Mouse (Mus musculus) frontal cortex, postnatal 14 days (tissue): ENCODE measurements around the gene Asb6.

Source experiments
- DNase-seq, 2 experiments: peaks; one replicate each; pipeline ENCODE4 v3.0.0; 2022; ENCODE audit warnings: low spot score in 2 of 2

Asb6 gene

GRCm38 (mm10) chr2:30834373-30835022 is 4.4 kb upstream of the Asb6 start, which contains the start of gene Prrx2:
Gene Prrx2 (plus strand): TSS chr2:30834972.
- DNase-seq: no peak

- no peak for DNase-seq
These were observed 3.5 kb upstream of the Asb6 start for GRCm38 (mm10) chr2:30833644-30834043.

- DNase-seq: no peak
These were observed 818 bp downstream of the Asb6 start for GRCm38 (mm10) chr2:30829315-30829714.

- peak; percentile 88 to 92 for DNase-seq
These were observed 2.2 kb downstream of the Asb6 start for GRCm38 (mm10) chr2:30827749-30828475.

- peak; percentile 40 to 45 for DNase-seq
These were observed 3.0 kb downstream of the Asb6 start for GRCm38 (mm10) chr2:30826825-30827748.

- DNase-seq: peak in 1 of 2 experiments; percentile 38
These were observed 6.6 kb downstream of the Asb6 start for GRCm38 (mm10) chr2:30823385-30824153.

GRCm38 (mm10) chr2:30822460-30822859 is 7.7 kb downstream of the Asb6 start:
- DNase-seq: no peak

GRCm38 (mm10) chr2:30821073-30821472 is 9.1 kb downstream of the Asb6 start:
- no peak for DNase-seq

- DNase-seq: no peak
These were observed 10.3 kb downstream of the Asb6 start for GRCm38 (mm10) chr2:30819873-30820272.

GRCm38 (mm10) chr2:30816383-30816782 is 13.8 kb downstream of the Asb6 start:
- DNase-seq: no peak

GRCm38 (mm10) chr2:30810573-30810972 is 19.6 kb downstream of the Asb6 start:
- no peak for DNase-seq

GRCm38 (mm10) chr2:30809503-30809902 is 20.6 kb downstream of the Asb6 start:
- DNase-seq: no peak

- DNase-seq: no peak
These were observed 21.9 kb downstream of the Asb6 start for GRCm38 (mm10) chr2:30808296-30808655.

- DNase-seq: peak; percentile 97 to 98
These were observed 22.4 kb downstream of the Asb6 start, which contains the start of gene Ntmt1 for GRCm38 (mm10) chr2:30807648-30808295. Gene Ntmt1 (plus strand): TSS chr2:30807826.

- no peak for DNase-seq
These were observed 22.9 kb downstream of the Asb6 start for GRCm38 (mm10) chr2:30807147-30807647.

- no peak for DNase-seq
These were observed 24.1 kb downstream of the Asb6 start for GRCm38 (mm10) chr2:30805983-30806382.

GRCm38 (mm10) chr2:30803604-30804003 is 26.5 kb downstream of the Asb6 start, which contains the start of gene 1700001O22Rik:
Gene 1700001O22Rik (minus strand): TSS chr2:30803661.
- DNase-seq: no peak

GRCm38 (mm10) chr2:30801067-30801852 is 28.9 kb downstream of the Asb6 start:
- DNase-seq: no peak

GRCm38 (mm10) chr2:30800671-30801066 is 29.5 kb downstream of the Asb6 start:
- no peak for DNase-seq

GRCm38 (mm10) chr2:30799456-30799855 is 30.7 kb downstream of the Asb6 start:
- no peak for DNase-seq
